Mouse (Mus musculus) neural tube, embryonic 15.5 days (tissue): ENCODE measurements at regions not wholly inside any gene's neighbourhood (a gene's known extent, or its start where the extent isn't known, plus 50 kb on each side); places are given as distances from the start of the nearest gene placed in this dataset.

Source experiments
- ATAC-seq: fragments of 200-750 bp; cut with Nextera tagmentation; 2 replicates; pipeline ENCODE4 v1.8.0; 2017; ENCODE audit warnings: mild to moderate bottlenecking, moderate TSS enrichment, moderate library complexity; ENCODE audit not compliant: low FRiP score
- H3K27ac ChIP-seq: fragments of 300-500 bp; sonication (generic); replicated peaks from 2 replicates; pipeline ENCODE4 v1.5.1; 2015; ENCODE audit warnings: mild to moderate bottlenecking, inconsistent platforms
- H3K27me3 ChIP-seq: fragments of 300-500 bp; sonication (generic); replicated peaks from 2 replicates; pipeline ENCODE4 v1.6.1; 2015; ENCODE audit warnings: inconsistent platforms
- H3K36me3 ChIP-seq: fragments of 300-500 bp; sonication (generic); 2 replicates; pipeline ENCODE4 v1.6.1; 2015; ENCODE audit warnings: inconsistent platforms
- H3K4me1 ChIP-seq: fragments of 300-500 bp; sonication (generic); 2 replicates; pipeline ENCODE4 v1.6.1; 2015; ENCODE audit warnings: inconsistent platforms
- H3K4me2 ChIP-seq: fragments of 300-500 bp; sonication (generic); 2 replicates; pipeline ENCODE4 v1.6.1; 2015; ENCODE audit warnings: inconsistent platforms, mild to moderate bottlenecking, moderate library complexity
- H3K4me3 ChIP-seq: fragments of 300-500 bp; sonication (generic); replicated peaks from 2 replicates; pipeline ENCODE4 v1.5.1; 2015; ENCODE audit warnings: mild to moderate bottlenecking, inconsistent platforms
- H3K9ac ChIP-seq: fragments of 300-500 bp; sonication (generic); replicated peaks from 2 replicates; pipeline ENCODE4 v1.6.1; 2015; ENCODE audit warnings: mild to moderate bottlenecking, inconsistent platforms
- H3K9me3 ChIP-seq: fragments of 300-500 bp; sonication (generic); replicated peaks from 2 replicates; pipeline ENCODE4 v1.6.1; 2016; ENCODE audit warnings: inconsistent platforms
- WGBS: fragments of 180-500 bp; shearing (Covaris S2); methylation state at CpG from one replicate; pipeline ENCODE4 v1.1.7; 2015; ENCODE audit warnings: mixed read lengths; 5-methylcytosine and 5-hydroxymethylcytosine counted together

DNA sequence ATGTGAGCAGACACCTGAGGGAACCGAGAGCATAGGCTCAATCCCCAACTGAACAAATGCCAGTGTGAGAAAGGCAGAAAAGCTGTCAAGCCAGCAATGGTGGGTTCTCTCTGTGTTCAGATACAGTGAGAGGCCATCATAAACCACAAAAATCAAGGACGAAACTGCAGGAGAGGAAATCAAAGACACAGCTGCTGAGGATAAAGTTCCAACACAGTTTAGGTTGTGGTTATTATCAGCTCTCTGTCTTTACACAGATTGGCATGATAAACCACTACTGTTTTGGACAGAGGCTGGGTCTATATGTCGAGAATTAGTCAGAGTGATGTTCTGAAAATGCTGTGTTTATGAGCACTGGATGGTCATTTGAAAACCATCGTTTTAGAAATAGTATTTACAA lies 946.5 kb downstream of the Pla2g4a start:
- Histone ChIP-seq H3K9me3 (no peaks in the 10 kb centered on the region), H3K9ac (no peak overlapping the region), H3K4me1 (no peaks in the 10 kb centered on the region), H3K4me3 (no peak overlapping the region), H3K4me2 (no peak overlapping the region), H3K36me3 (no peaks in the 10 kb centered on the region), H3K27me3 (no peaks in the 10 kb centered on the region), H3K27ac (no peak overlapping the region)
- 84% methylated on average over 4 of the region's 4 CpGs for WGBS
- no peak for ATAC-seq

GRCm38 (mm10) chr1:149010767-149011166 lies 950.3 kb downstream of the Pla2g4a start:
- no peak overlapping the region for H3K4me2 ChIP-seq
- no peaks in the 10 kb centered on the region for H3K9me3 ChIP-seq
- no peaks in the 10 kb centered on the region for H3K27me3 ChIP-seq
- H3K4me3 ChIP-seq: no peak overlapping the region
- no peaks in the 10 kb centered on the region for H3K4me1 ChIP-seq
- no peak for ATAC-seq
- H3K9ac ChIP-seq: no peak overlapping the region
- no peaks in the 10 kb centered on the region for H3K36me3 ChIP-seq
- no peak overlapping the region for H3K27ac ChIP-seq

- no peak overlapping the region for H3K27ac ChIP-seq
- H3K27me3 ChIP-seq: no peaks in the 10 kb centered on the region
- H3K4me1 ChIP-seq: no peaks in the 10 kb centered on the region
- no peaks in the 10 kb centered on the region for H3K9me3 ChIP-seq
- no peak for ATAC-seq
- no peak overlapping the region for H3K9ac ChIP-seq
- H3K4me3 ChIP-seq: no peak overlapping the region
- no peaks in the 10 kb centered on the region for H3K36me3 ChIP-seq
- no peak overlapping the region for H3K4me2 ChIP-seq
- WGBS: 60% methylated on average over 3 of the region's 3 CpGs
Observed at GRCm38 (mm10) chr1:149000092-149000491, 961.0 kb downstream of the Pla2g4a start.

DNA sequence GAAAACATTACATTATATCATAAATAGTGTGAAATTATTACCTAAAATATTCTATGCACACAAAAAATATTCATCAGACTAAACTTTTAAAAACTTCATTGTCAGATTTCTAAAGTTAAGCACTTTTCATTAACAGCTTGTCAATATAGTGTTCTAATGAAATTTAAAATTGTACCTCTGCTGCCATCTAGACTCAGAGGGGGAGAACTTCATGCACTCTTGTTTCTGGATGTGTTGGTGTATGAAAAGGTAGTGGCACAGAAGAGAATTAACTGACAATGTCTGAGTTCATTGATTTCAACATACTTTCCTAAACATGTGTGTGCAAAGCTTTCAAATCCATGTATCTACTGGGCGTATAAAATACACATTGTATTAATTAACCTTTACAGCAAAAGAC lies 967.5 kb downstream of the Pla2g4a start:
- ATAC-seq: peak; percentile 65; the same call in 1 of the 2 replicates
- H3K4me3 ChIP-seq: no peak overlapping the region
- no peak overlapping the region for H3K27ac ChIP-seq
- H3K9me3 ChIP-seq: no peaks in the 10 kb centered on the region
- H3K36me3 ChIP-seq: no peaks in the 10 kb centered on the region
- no peak overlapping the region for H3K4me2 ChIP-seq
- WGBS: 56% methylated on average over 1 of the region's 1 CpGs
- H3K9ac ChIP-seq: no peak overlapping the region
- H3K27me3 ChIP-seq: no peaks in the 10 kb centered on the region
- H3K4me1 ChIP-seq: no peaks in the 10 kb centered on the region

DNA sequence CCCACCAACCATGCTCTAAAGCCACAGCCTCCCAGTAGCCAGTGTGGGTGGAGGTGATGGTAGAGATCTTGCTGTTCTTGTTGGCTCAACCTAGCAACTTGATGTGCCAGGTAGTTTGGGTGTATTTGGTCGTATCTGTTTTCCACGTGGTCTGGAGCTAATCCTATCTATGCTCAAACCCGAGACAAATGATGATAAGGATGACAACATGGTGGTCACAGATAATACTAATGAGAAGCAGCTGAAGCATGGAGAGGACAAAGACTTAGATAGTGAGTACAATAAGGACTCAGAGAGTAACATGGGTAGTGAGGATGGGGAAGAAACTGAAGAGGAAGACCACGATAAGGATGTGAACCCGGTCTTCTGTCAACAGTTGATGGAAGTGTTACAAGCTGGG lies 983.7 kb downstream of the Pla2g4a start:
- Histone ChIP-seq H3K4me1 (no peaks in the 10 kb centered on the region), H3K27me3 (no peaks in the 10 kb centered on the region), H3K4me3 (no peak overlapping the region), H3K4me2 (no peak overlapping the region), H3K36me3 (no peaks in the 10 kb centered on the region), H3K27ac (no peak overlapping the region), H3K9ac (no peak overlapping the region), H3K9me3 (no peaks in the 10 kb centered on the region)
- 88% methylated on average over 5 of the region's 5 CpGs for WGBS
- ATAC-seq: no peak

GRCm38 (mm10) chr1:148965358-148965757 lies 995.7 kb downstream of the Pla2g4a start:
- no peaks in the 10 kb centered on the region for H3K4me1 ChIP-seq
- H3K27ac ChIP-seq: no peak overlapping the region
- H3K4me2 ChIP-seq: no peak overlapping the region
- H3K27me3 ChIP-seq: no peaks in the 10 kb centered on the region
- no peak overlapping the region for H3K4me3 ChIP-seq
- H3K36me3 ChIP-seq: no peaks in the 10 kb centered on the region
- ATAC-seq: no peak
- H3K9ac ChIP-seq: no peak overlapping the region
- no peaks in the 10 kb centered on the region for H3K9me3 ChIP-seq

DNA sequence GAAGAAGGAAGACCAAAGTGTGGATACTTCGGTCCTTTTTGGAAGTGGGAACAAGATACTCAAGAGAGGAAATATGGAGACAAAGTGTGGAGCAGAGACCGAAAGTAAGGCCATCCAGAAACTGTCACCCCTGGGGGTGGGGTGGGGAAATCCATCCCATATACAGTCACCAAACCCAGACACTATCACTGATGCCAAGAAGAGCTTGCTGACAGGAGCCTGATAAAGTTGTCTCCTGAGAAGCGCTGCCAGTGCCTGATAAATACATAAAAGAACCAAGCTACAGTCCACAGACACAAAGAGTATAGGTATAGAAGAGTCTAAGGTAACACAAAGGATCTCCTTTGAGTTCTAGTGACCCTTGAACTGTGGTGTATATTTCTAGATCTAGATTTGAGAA lies 1026.7 kb downstream of the Pla2g4a start:
- Histone ChIP-seq H3K9me3 (no peaks in the 10 kb centered on the region), H3K4me2 (no peak overlapping the region), H3K36me3 (no peaks in the 10 kb centered on the region), H3K4me3 (no peak overlapping the region), H3K27ac (no peak overlapping the region), H3K9ac (no peak overlapping the region), H3K4me1 (no peaks in the 10 kb centered on the region), H3K27me3 (no peaks in the 10 kb centered on the region)
- WGBS: 91% methylated on average over 3 of the region's 3 CpGs
- no peak for ATAC-seq

GRCm38 (mm10) chr1:148924506-148924905 lies 1036.6 kb downstream of the Pla2g4a start:
- H3K9ac ChIP-seq: no peak overlapping the region
- no peaks in the 10 kb centered on the region for H3K9me3 ChIP-seq
- no peak overlapping the region for H3K27ac ChIP-seq
- no peaks in the 10 kb centered on the region for H3K36me3 ChIP-seq
- H3K27me3 ChIP-seq: no peaks in the 10 kb centered on the region
- 84% methylated on average over 2 of the region's 2 CpGs for WGBS
- H3K4me1 ChIP-seq: no peaks in the 10 kb centered on the region
- no peak for ATAC-seq
- H3K4me2 ChIP-seq: no peak overlapping the region
- H3K4me3 ChIP-seq: no peak overlapping the region

- ATAC-seq: no peak
- H3K9me3 ChIP-seq: no peaks in the 10 kb centered on the region
- no peak overlapping the region for H3K4me3 ChIP-seq
- no peaks in the 10 kb centered on the region for H3K27me3 ChIP-seq
- H3K9ac ChIP-seq: no peak overlapping the region
- no peak overlapping the region for H3K27ac ChIP-seq
- no peaks in the 10 kb centered on the region for H3K4me1 ChIP-seq
- H3K4me2 ChIP-seq: no peak overlapping the region
- no peaks in the 10 kb centered on the region for H3K36me3 ChIP-seq
Observed at GRCm38 (mm10) chr1:148917062-148917461, 1044.0 kb downstream of the Pla2g4a start.

DNA sequence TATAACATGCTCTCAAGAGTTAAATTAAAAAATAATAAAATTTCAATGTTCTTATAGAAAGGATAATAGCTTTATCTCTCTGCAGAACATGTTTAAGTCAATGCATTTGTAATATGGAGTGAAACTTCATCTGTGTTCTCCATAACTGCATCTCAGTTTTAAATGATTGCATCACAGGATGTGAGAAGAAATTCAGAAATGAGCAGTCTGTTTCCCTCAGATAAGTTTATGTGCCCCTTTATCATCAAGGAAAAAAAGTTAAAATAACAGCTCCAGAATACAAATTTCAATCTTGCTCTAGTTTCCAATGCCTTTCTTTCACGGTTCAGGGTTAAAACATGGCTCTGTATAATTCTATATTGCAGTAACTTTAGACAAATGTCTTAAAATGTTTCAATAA lies 1048.3 kb downstream of the Pla2g4a start:
- Histone ChIP-seq H3K9me3 (no peaks in the 10 kb centered on the region), H3K27me3 (no peaks in the 10 kb centered on the region), H3K27ac (no peak overlapping the region), H3K4me1 (no peaks in the 10 kb centered on the region), H3K9ac (no peak overlapping the region), H3K4me3 (no peak overlapping the region), H3K36me3 (no peaks in the 10 kb centered on the region), H3K4me2 (no peak overlapping the region)
- 95% methylated on average over 1 of the region's 1 CpGs for WGBS
- no peak for ATAC-seq

- Histone ChIP-seq H3K4me1 (no peaks in the 10 kb centered on the region), H3K27me3 (no peaks in the 10 kb centered on the region), H3K9me3 (no peaks in the 10 kb centered on the region), H3K9ac (no peak overlapping the region), H3K4me2 (no peak overlapping the region), H3K4me3 (no peak overlapping the region), H3K27ac (no peak overlapping the region), H3K36me3 (no peaks in the 10 kb centered on the region)
- ATAC-seq: no peak
Observed at GRCm38 (mm10) chr1:148904067-148904466, 1057.0 kb downstream of the Pla2g4a start.

DNA sequence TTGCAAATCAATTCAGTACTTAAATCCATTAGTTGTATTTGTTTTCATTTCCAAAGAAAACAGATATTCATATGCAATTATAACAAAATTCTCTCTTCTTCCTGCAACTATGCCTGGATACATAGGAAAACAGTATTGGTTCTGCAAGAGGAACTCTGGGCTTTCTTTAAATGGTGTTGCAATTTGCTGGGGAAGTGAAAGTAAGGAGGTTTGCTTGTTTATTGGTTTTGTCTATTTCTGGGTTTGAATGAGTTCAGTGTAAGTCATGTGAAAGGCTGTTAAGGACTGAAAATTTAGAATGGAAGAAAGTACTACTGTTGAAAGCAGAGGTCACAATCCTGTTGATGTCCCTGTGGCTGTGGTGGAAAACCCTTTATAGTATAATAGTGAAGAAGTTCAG lies 1058.0 kb downstream of the Pla2g4a start:
- Histone ChIP-seq H3K9me3 (no peaks in the 10 kb centered on the region), H3K27me3 (no peaks in the 10 kb centered on the region), H3K27ac (no peak overlapping the region), H3K36me3 (no peaks in the 10 kb centered on the region), H3K4me3 (no peak overlapping the region), H3K4me1 (no peaks in the 10 kb centered on the region), H3K4me2 (no peak overlapping the region), H3K9ac (no peak overlapping the region)
- no peak for ATAC-seq

GRCm38 (mm10) chr1:148901319-148902033 lies 1059.6 kb downstream of the Pla2g4a start:
- Histone ChIP-seq H3K9ac (no peak overlapping the region), H3K4me1 (no peaks in the 10 kb centered on the region), H3K27ac (no peak overlapping the region), H3K36me3 (no peaks in the 10 kb centered on the region), H3K27me3 (no peaks in the 10 kb centered on the region), H3K4me2 (no peak overlapping the region), H3K9me3 (no peaks in the 10 kb centered on the region), H3K4me3 (no peak overlapping the region)
- ATAC-seq: no peak
- WGBS: 86% methylated on average over 2 of the region's 2 CpGs
